Mouse (Mus musculus): Measurements from ENCODE around the gene Arnt2. TPM values are rescaled to one million over a fixed set of nuclear protein-coding genes. Genes with fewer than 3 reads are reported as not detected.

Gene Arnt2
- total RNA-seq, 1 experiment from 2014 or later, result not detected

Other genes starting within 250 kb of the Arnt2 start
- not detected in 2 replicates for gene Gm2115, start 118.8 kb upstream of the Arnt2 start, total RNA-seq (2017)
- 0.50 and 2.0 TPM in 2 replicates for gene Fah, start 196.5 kb upstream of the Arnt2 start, total RNA-seq (2017)

All from common myeloid progenitor, adult 5-6 weeks (primary cell).